Mouse (Mus musculus) testis, postnatal 10 days (tissue): ENCODE results near the gene Nkx1-1.

Experiments used
- DNase-seq: peaks from one replicate; pipeline ENCODE4 v3.0.0; 2021; ENCODE audit warnings: low spot score

The Nkx1-1 gene

DNA sequence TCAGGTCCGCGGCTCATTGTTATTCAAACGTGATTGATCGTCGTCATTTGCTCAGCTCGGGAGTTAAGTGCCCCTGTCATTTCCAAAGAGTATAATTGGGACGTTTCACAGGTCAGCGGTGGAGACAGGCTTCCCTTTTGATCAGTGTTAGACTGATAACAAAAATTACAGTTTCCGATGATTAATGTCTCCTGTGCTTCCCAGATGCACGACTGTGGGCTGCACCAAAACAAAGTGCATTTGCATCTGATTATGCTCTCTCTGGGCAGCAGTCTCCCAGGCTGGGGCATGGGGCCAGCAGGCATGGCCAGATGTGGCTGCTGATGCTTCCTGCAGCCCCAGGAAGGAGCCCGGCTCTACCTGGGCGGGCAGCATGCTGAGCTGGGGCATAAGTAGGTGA lies 33.0 kb downstream of the Nkx1-1 start:
- no peak for DNase-seq

DNA sequence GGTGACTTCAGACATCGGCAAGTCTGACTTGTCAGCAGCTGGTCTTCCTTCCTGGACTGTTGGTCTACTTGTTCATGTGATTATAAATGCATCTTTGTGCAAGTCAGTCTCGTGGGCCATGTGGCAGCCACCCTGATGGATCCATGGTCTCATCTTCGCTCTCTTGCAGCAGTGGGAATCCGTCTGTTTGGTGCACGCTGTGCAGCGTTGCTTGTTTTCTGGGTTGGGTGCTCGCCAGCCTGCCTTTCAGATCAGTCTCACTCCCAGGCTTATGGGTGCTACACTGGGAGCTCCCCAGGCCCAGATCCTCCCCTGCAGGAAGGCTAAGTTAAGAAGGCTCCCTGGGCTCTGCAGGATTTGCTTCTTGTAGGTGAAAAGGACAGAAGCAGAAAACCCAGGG lies 36.9 kb downstream of the Nkx1-1 start:
- no peak for DNase-seq

DNA sequence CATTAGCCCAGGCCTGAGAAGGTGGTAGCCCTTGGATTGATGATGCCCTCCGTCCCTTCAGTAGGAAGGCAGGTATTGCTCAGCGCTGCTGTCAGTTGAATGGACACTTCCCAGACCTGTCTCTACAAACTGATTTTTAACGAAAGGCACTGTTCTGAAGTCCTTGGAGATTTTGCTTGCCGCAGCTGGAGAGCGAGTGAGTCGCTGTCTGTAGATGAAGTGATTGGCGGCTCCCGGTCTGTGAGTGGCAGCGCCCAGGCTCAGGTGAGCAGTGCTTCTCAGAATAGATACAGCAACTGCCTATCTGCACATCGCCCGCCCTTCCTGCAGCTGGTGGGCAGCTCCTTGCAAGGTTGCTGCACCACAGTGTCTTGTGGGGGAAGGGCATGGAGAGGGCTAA lies 38.1 kb downstream of the Nkx1-1 start:
- DNase-seq: no peak

DNA sequence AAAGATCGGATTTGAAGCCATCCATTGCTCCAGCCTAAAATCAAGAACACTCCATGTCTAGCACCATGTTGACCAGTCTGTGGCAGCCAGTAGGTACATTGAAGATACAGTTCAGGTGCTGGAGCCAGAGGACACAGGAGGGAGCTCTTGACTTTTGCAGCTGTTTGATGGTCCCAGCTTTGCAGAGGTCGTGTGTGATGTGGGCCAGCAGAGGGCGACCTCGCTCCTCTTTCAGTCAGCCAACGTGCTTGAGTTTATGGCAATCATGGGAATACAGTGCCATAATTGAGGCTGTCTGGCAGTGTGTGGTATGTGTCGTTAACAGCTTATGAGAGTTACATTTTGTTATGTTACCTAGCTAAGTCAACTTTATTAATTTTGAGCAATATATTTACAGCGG lies 40.0 kb downstream of the Nkx1-1 start:
- peak; percentile 85 for DNase-seq

DNA sequence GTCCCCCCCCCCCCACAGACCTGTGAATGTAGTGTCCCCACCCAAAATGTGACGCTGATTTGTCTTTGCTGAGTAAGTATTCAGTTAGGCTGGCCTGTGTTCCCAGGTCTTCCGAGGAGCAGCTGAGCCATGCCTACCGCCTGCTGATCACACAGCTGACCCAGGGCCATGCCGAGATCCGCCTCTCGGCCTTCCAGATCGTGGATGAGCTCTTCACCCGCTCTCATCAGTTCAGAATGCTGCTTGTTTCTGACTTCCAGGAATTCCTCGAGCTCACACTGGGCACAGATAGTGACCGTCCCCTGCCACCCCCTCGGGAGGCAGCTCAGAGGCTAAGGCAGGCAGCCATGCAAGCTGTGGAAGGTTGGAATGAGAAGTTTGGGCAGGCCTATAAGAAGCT lies 46.2 kb downstream of the Nkx1-1 start:
- no peak for DNase-seq
